Mouse (Mus musculus) neural tube, embryonic 12.5 days (tissue): ENCODE results near the gene Gpr162. TPM values are rescaled to one million over a fixed set of nuclear protein-coding genes. Genes with fewer than 3 reads are reported as not detected.
A peak's percentile ranks its signal among the peaks of the same experiment; 100 is the strongest.
"Not testable (repeated sequence)": the region's sequence is repeated elsewhere in the genome, so short reads cannot be mapped to it uniquely, and the experiment has no call there.

Experiments used
- ATAC-seq: fragments of 200-750 bp; cut with Nextera tagmentation; 2 replicates; pipeline ENCODE4 v1.8.0; 2017; ENCODE audit warnings: low read depth, mild to moderate bottlenecking, moderate TSS enrichment, moderate library complexity; ENCODE audit not compliant: low FRiP score
- H3K27ac ChIP-seq: fragments of 300-500 bp; sonication (generic); 2 replicates; pipeline ENCODE4 v1.5.1; 2016
- H3K27me3 ChIP-seq: fragments of 300-500 bp; sonication (generic); replicated peaks from 2 replicates; pipeline ENCODE4 v1.6.1; 2016; ENCODE audit warnings: mild to moderate bottlenecking
- H3K36me3 ChIP-seq: fragments of 300-500 bp; sonication (generic); 2 replicates; pipeline ENCODE4 v1.6.1; 2016; ENCODE audit warnings: mild to moderate bottlenecking
- H3K4me1 ChIP-seq: fragments of 300-500 bp; sonication (generic); 2 replicates; pipeline ENCODE4 v1.6.1; 2016
- H3K4me2 ChIP-seq: fragments of 300-500 bp; sonication (generic); replicated peaks from 2 replicates; pipeline ENCODE4 v1.6.1; 2016; ENCODE audit warnings: mild to moderate bottlenecking
- H3K4me3 ChIP-seq: fragments of 300-500 bp; sonication (generic); 2 replicates; pipeline ENCODE4 v1.5.1; 2016
- H3K9ac ChIP-seq: fragments of 300-500 bp; sonication (generic); 2 replicates; pipeline ENCODE4 v1.6.1; 2016; ENCODE audit warnings: mild to moderate bottlenecking
- H3K9me3 ChIP-seq: fragments of 300-500 bp; sonication (generic); 2 replicates; pipeline ENCODE4 v1.6.1; 2016; ENCODE audit warnings: mild to moderate bottlenecking
- WGBS: fragments of 180-500 bp; shearing (Covaris S2); methylation state at CpG from one replicate; pipeline ENCODE4 v1.1.7; 2016; 5-methylcytosine and 5-hydroxymethylcytosine counted together
- polyA plus RNA-seq: library from polyadenylated mRNA; unstranded; fragments of >200 nt; fragmentation: Nextera tagmentation; extraction: Ambion mirVana; gene quantifications from 2 replicates; pipeline ENCODE4 v1.2.1, GENCODE M21; 2016

Gpr162 gene
- polyA plus RNA-seq, 1 experiment from 2014 or later: 16.3 TPM

GRCm38 (mm10) chr6:124831199-124831598 is 32.6 kb downstream of the Gpr162 start:
- not testable (repeated sequence) for H3K27ac ChIP-seq, H3K4me3 ChIP-seq, ATAC-seq, H3K27me3 ChIP-seq, H3K9me3 ChIP-seq
- 93% methylated on average over 4 of the region's 4 CpGs for WGBS
- Histone ChIP-seq H3K9ac (peak overlapping the region; percentile 33; the same call in 1 of the 2 replicates), H3K4me1 (peaks cover 22% of the 10 kb centered on the region), H3K36me3 (peaks cover 27% of the 10 kb centered on the region), H3K4me2 (peak overlapping the region; percentile 85)

GRCm38 (mm10) chr6:124829799-124830700 is 33.7 kb downstream of the Gpr162 start:
- WGBS: under 1% methylated on average over 38 of the region's 38 CpGs
- Histone ChIP-seq H3K27me3 (no peaks in the 10 kb centered on the region), H3K9ac (peak overlapping the region; percentile 69), H3K4me1 (peaks cover 18% of the 10 kb centered on the region), H3K9me3 (no peaks in the 10 kb centered on the region), H3K36me3 (peaks cover 39% of the 10 kb centered on the region), H3K4me3 (peak overlapping the region; percentile 61), H3K4me2 (peak overlapping the region; percentile 85), H3K27ac (peak overlapping the region; percentile 47; the same call in 1 of the 2 replicates)
- peak; percentile 91 for ATAC-seq

- Histone ChIP-seq H3K27me3 (no peaks in the 10 kb centered on the region), H3K9me3 (no peaks in the 10 kb centered on the region), H3K4me1 (peaks cover 18% of the 10 kb centered on the region), H3K27ac (peak within 1 kb of the TSS; percentile 47; the same call in 1 of the 2 replicates), H3K36me3 (peaks cover 46% of the 10 kb centered on the region), H3K4me3 (peak within 1 kb of the TSS; percentile 61), H3K4me2 (peak within 1 kb of the TSS; percentile 85), H3K9ac (peak within 1 kb of the TSS; percentile 69)
- WGBS: under 1% methylated on average over 55 of the region's 55 CpGs
- ATAC-seq: peak; percentile 97
Observed at GRCm38 (mm10) chr6:124828868-124829798, 34.6 kb downstream of the Gpr162 start, which contains the start of the genes Usp5 and Cdca3. TSS of gene Usp5 (minus strand) at chr6:124829484. TSS of gene Cdca3 (plus strand) at chr6:124829547.

- H3K4me3 ChIP-seq: peak overlapping the region; percentile 61
- WGBS: 27% methylated on average over 10 of the region's 10 CpGs
- peak overlapping the region; percentile 8; the same call in 1 of the 2 replicates for H3K27ac ChIP-seq
Observed at GRCm38 (mm10) chr6:124828101-124828592, 35.6 kb downstream of the Gpr162 start.

GRCm38 (mm10) chr6:124822049-124822448 is 41.7 kb downstream of the Gpr162 start:
- 96% methylated on average over 4 of the region's 4 CpGs for WGBS
- Histone ChIP-seq H3K4me1 (no peaks in the 10 kb centered on the region), H3K36me3 (peaks cover 97% of the 10 kb centered on the region)

More at GRCm38 (mm10) chr6:124828101-124828592, 35.6 kb downstream of the Gpr162 start:
- no peak for ATAC-seq
- peak overlapping the region; percentile 85 for H3K4me2 ChIP-seq
- peaks cover 18% of the 10 kb centered on the region for H3K4me1 ChIP-seq
- no peaks in the 10 kb centered on the region for H3K9me3 ChIP-seq
- peaks cover 51% of the 10 kb centered on the region for H3K36me3 ChIP-seq
- peak overlapping the region; percentile 59 for H3K9ac ChIP-seq
- H3K27me3 ChIP-seq: no peaks in the 10 kb centered on the region

GRCm38 (mm10) chr6:124820891-124821290 is 42.9 kb downstream of the Gpr162 start:
- H3K4me1 ChIP-seq: no peaks in the 10 kb centered on the region
- no peaks in the 10 kb centered on the region for H3K9me3 ChIP-seq
- no peak overlapping the region for H3K9ac ChIP-seq
- H3K27ac ChIP-seq: no peak overlapping the region
- WGBS: 93% methylated on average over 5 of the region's 5 CpGs
- no peak overlapping the region for H3K4me2 ChIP-seq
- ATAC-seq: no peak
- no peak overlapping the region for H3K4me3 ChIP-seq
- H3K36me3 ChIP-seq: peaks cover 100% of the 10 kb centered on the region
- H3K27me3 ChIP-seq: no peaks in the 10 kb centered on the region

More at GRCm38 (mm10) chr6:124822049-124822448, 41.7 kb downstream of the Gpr162 start:
- no peak overlapping the region for H3K9ac ChIP-seq
- H3K4me2 ChIP-seq: no peak overlapping the region
- H3K27ac ChIP-seq: no peak overlapping the region
- H3K4me3 ChIP-seq: no peak overlapping the region
- H3K27me3 ChIP-seq: no peaks in the 10 kb centered on the region
- ATAC-seq: no peak
- H3K9me3 ChIP-seq: no peaks in the 10 kb centered on the region

- peaks cover 19% of the 10 kb centered on the region for H3K4me1 ChIP-seq
- H3K36me3 ChIP-seq: peaks cover 80% of the 10 kb centered on the region
- ATAC-seq: no peak
- WGBS: 91% methylated on average over 8 of the region's 8 CpGs
- 0 out of 2 replicates have a peak overlapping the region, but pooled peaks have one; percentile 5 for H3K9ac ChIP-seq
- H3K27ac ChIP-seq: no peak overlapping the region
- no peak overlapping the region for H3K4me3 ChIP-seq
- H3K27me3 ChIP-seq: no peaks in the 10 kb centered on the region
- no peak overlapping the region for H3K4me2 ChIP-seq
- H3K9me3 ChIP-seq: no peaks in the 10 kb centered on the region
Observed at GRCm38 (mm10) chr6:124817971-124818370, 45.8 kb downstream of the Gpr162 start.

- Histone ChIP-seq H3K27ac (no peak overlapping the region), H3K4me3 (no peak overlapping the region), H3K36me3 (peaks cover 76% of the 10 kb centered on the region), H3K4me2 (no peak overlapping the region), H3K4me1 (peaks cover 23% of the 10 kb centered on the region), H3K9me3 (no peaks in the 10 kb centered on the region), H3K9ac (0 out of 2 replicates have a peak overlapping the region, but pooled peaks have one; percentile 5), H3K27me3 (no peaks in the 10 kb centered on the region)
- ATAC-seq: no peak
- WGBS: 97% methylated on average over 8 of the region's 8 CpGs
Observed at GRCm38 (mm10) chr6:124817563-124817962, 46.2 kb downstream of the Gpr162 start.

GRCm38 (mm10) chr6:124817125-124817524 is 46.7 kb downstream of the Gpr162 start:
- Histone ChIP-seq H3K9ac (no peak overlapping the region), H3K4me2 (no peak overlapping the region), H3K27me3 (no peaks in the 10 kb centered on the region), H3K4me3 (no peak overlapping the region), H3K36me3 (peaks cover 74% of the 10 kb centered on the region), H3K27ac (no peak overlapping the region), H3K9me3 (no peaks in the 10 kb centered on the region), H3K4me1 (peaks cover 28% of the 10 kb centered on the region)
- ATAC-seq: no peak
- WGBS: 94% methylated on average over 11 of the region's 11 CpGs

- H3K9ac ChIP-seq: no peak overlapping the region
- H3K27me3 ChIP-seq: no peaks in the 10 kb centered on the region
- H3K4me1 ChIP-seq: peaks cover 31% of the 10 kb centered on the region
- H3K36me3 ChIP-seq: peaks cover 73% of the 10 kb centered on the region
- H3K4me2 ChIP-seq: no peak overlapping the region
- no peaks in the 10 kb centered on the region for H3K9me3 ChIP-seq
- ATAC-seq: no peak
- no peak overlapping the region for H3K27ac ChIP-seq
- WGBS: 92% methylated on average over 4 of the region's 4 CpGs
- no peak overlapping the region for H3K4me3 ChIP-seq
Observed at GRCm38 (mm10) chr6:124816611-124817010, 47.2 kb downstream of the Gpr162 start.

- Histone ChIP-seq H3K27ac (no peak overlapping the region), H3K4me2 (peak overlapping the region; percentile 9; the same call in 1 of the 2 replicates), H3K9me3 (no peaks in the 10 kb centered on the region), H3K4me3 (no peak overlapping the region), H3K4me1 (peaks cover 34% of the 10 kb centered on the region), H3K36me3 (peaks cover 63% of the 10 kb centered on the region), H3K27me3 (no peaks in the 10 kb centered on the region), H3K9ac (0 out of 2 replicates have a peak overlapping the region, but pooled peaks have one; percentile 13)
- WGBS: 69% methylated on average over 9 of the region's 9 CpGs
- no peak for ATAC-seq
Observed at GRCm38 (mm10) chr6:124814858-124815774, 48.7 kb downstream of the Gpr162 start.
